Mouse (Mus musculus) liver, embryonic 11.5 days (tissue): ENCODE results near the gene Tnfsf9. TPM values are rescaled to one million over a fixed set of nuclear protein-coding genes. Genes with fewer than 3 reads are reported as not detected.
A peak's percentile ranks its signal among the peaks of the same experiment; 100 is the strongest.

Experiments
- ATAC-seq: fragments of 200-750 bp; cut with Nextera tagmentation; replicated peaks from 2 replicates; pipeline ENCODE4 v1.8.0; 2017; ENCODE audit warnings: moderate number of reproducible peaks, mild to moderate bottlenecking, moderate TSS enrichment, moderate library complexity; ENCODE audit not compliant: low FRiP score
- DNase-seq: peaks from one replicate; pipeline ENCODE4 v3.0.0-alpha.2; 2017; ENCODE audit warnings: low spot score
- H3K27ac ChIP-seq: fragments of 300-500 bp; sonication (generic); 2 replicates; pipeline ENCODE4 v1.5.1; 2014; ENCODE audit warnings: mild to moderate bottlenecking, low read depth, low read length, control low read depth
- H3K27me3 ChIP-seq: fragments of 300-500 bp; sonication (generic); replicated peaks from 2 replicates; pipeline ENCODE4 v1.6.1; 2014; ENCODE audit warnings: low read length, mixed read lengths; ENCODE audit not compliant: control insufficient read depth, insufficient read depth
- H3K36me3 ChIP-seq: fragments of 300-500 bp; sonication (generic); 2 replicates; pipeline ENCODE4 v1.6.1; 2014; ENCODE audit warnings: mild to moderate bottlenecking, low read length, moderate library complexity, mixed read lengths; ENCODE audit not compliant: control insufficient read depth, insufficient read depth
- H3K4me1 ChIP-seq: fragments of 300-500 bp; sonication (generic); replicated peaks from 2 replicates; pipeline ENCODE4 v1.6.1; 2014; ENCODE audit warnings: low read length, mixed read lengths; ENCODE audit not compliant: control insufficient read depth, insufficient read depth
- H3K4me2 ChIP-seq: fragments of 300-500 bp; sonication (generic); 2 replicates; pipeline ENCODE4 v1.6.1; 2014; ENCODE audit warnings: mild to moderate bottlenecking, control low read depth, moderate library complexity
- H3K4me3 ChIP-seq: fragments of 300-500 bp; sonication (generic); 2 replicates; pipeline ENCODE4 v1.5.1; 2014; ENCODE audit warnings: low read depth, low read length, control low read depth
- H3K9ac ChIP-seq: fragments of 300-500 bp; sonication (generic); 2 replicates; pipeline ENCODE4 v1.6.1; 2014; ENCODE audit warnings: low read depth, low read length, control low read depth
- H3K9me3 ChIP-seq: fragments of 300-500 bp; sonication (generic); 2 replicates; pipeline ENCODE4 v1.6.1; 2016; ENCODE audit warnings: low read length, inconsistent platforms, mixed read lengths; ENCODE audit not compliant: control insufficient read depth
- WGBS: fragments of 180-500 bp; shearing (Covaris S2); extraction: QIAGEN DNeasy Blood & Tissue Kit; methylation state at CpG from one replicate; pipeline ENCODE4 v1.1.7; 2014; 5-methylcytosine and 5-hydroxymethylcytosine counted together
- polyA plus RNA-seq: library from polyadenylated mRNA; unstranded; fragments of >200 nt; fragmentation: Nextera tagmentation; extraction: Ambion mirVana; gene quantifications from 2 replicates; pipeline ENCODE4 v1.2.1, GENCODE M21; 2014

The Tnfsf9 gene
- polyA plus RNA-seq, 1 experiment from 2014 or later = 5.4 TPM

GRCm38 (mm10) chr17:57063031-57063430, 42.1 kb upstream of the Tnfsf9 start:
- no peak overlapping the region for H3K9ac ChIP-seq
- peaks cover 39% of the 10 kb centered on the region for H3K27me3 ChIP-seq
- ATAC-seq = no peak
- peaks cover 26% of the 10 kb centered on the region for H3K4me1 ChIP-seq
- WGBS = 22% methylated on average over 8 of the region's 8 CpGs
- no peak overlapping the region for H3K27ac ChIP-seq
- no peak for DNase-seq
- no peaks in the 10 kb centered on the region for H3K9me3 ChIP-seq
- no peaks in the 10 kb centered on the region for H3K36me3 ChIP-seq
- H3K4me2 ChIP-seq = peak overlapping the region; percentile 16; the same call in 1 of the 2 replicates
- no peak overlapping the region for H3K4me3 ChIP-seq

GRCm38 (mm10) chr17:57066908-57067307, 38.2 kb upstream of the Tnfsf9 start:
- Histone ChIP-seq H3K4me3 (no peak overlapping the region), H3K36me3 (no peaks in the 10 kb centered on the region), H3K27me3 (peaks cover 23% of the 10 kb centered on the region), H3K4me1 (peaks cover 8% of the 10 kb centered on the region), H3K9ac (no peak overlapping the region), H3K4me2 (no peak overlapping the region), H3K9me3 (no peaks in the 10 kb centered on the region), H3K27ac (no peak overlapping the region)
- 35% methylated on average over 5 of the region's 5 CpGs for WGBS
- no peak for DNase-seq
- peak; percentile 32; the same call in 1 of the 2 replicates for ATAC-seq

GRCm38 (mm10) chr17:57070272-57070671, 34.9 kb upstream of the Tnfsf9 start:
- WGBS = 16% methylated on average over 9 of the region's 9 CpGs
- DNase-seq = no peak
- Histone ChIP-seq H3K9me3 (no peaks in the 10 kb centered on the region), H3K4me1 (no peaks in the 10 kb centered on the region; the same call in 1 of the 2 replicates), H3K27ac (no peak overlapping the region), H3K36me3 (no peaks in the 10 kb centered on the region), H3K9ac (no peak overlapping the region), H3K27me3 (no peaks in the 10 kb centered on the region), H3K4me2 (peak overlapping the region; percentile 18; the same call in 1 of the 2 replicates), H3K4me3 (no peak overlapping the region)
- no peak for ATAC-seq

- Histone ChIP-seq H3K9me3 (no peaks in the 10 kb centered on the region), H3K4me2 (peak overlapping the region; percentile 22; the same call in 1 of the 2 replicates), H3K27me3 (no peaks in the 10 kb centered on the region), H3K4me3 (no peak overlapping the region), H3K27ac (no peak overlapping the region), H3K36me3 (no peaks in the 10 kb centered on the region), H3K4me1 (no peaks in the 10 kb centered on the region; the same call in 1 of the 2 replicates), H3K9ac (no peak overlapping the region)
- DNase-seq (no peak), ATAC-seq (no peak; the same call in 1 of the 2 replicates)
- 12% methylated on average over 11 of the region's 11 CpGs for WGBS
These were observed 34.4 kb upstream of the Tnfsf9 start for GRCm38 (mm10) chr17:57070699-57071098.

GRCm38 (mm10) chr17:57076916-57077315, 28.2 kb upstream of the Tnfsf9 start:
- peaks cover 6% of the 10 kb centered on the region; the same call in 1 of the 2 replicates for H3K4me1 ChIP-seq
- DNase-seq (no peak), ATAC-seq (no peak)
- H3K9ac ChIP-seq = no peak overlapping the region
- no peaks in the 10 kb centered on the region for H3K36me3 ChIP-seq
- no peak overlapping the region for H3K4me2 ChIP-seq
- 54% methylated on average over 3 of the region's 3 CpGs for WGBS
- no peaks in the 10 kb centered on the region for H3K9me3 ChIP-seq
- no peak overlapping the region for H3K4me3 ChIP-seq
- no peaks in the 10 kb centered on the region for H3K27me3 ChIP-seq
- H3K27ac ChIP-seq = no peak overlapping the region

- Histone ChIP-seq H3K36me3 (no peaks in the 10 kb centered on the region), H3K4me1 (peaks cover 6% of the 10 kb centered on the region; the same call in 1 of the 2 replicates), H3K9me3 (no peaks in the 10 kb centered on the region), H3K9ac (0 out of 2 replicates have a peak within 1 kb of the TSS, but pooled peaks have one; percentile 1), H3K27ac (no peak within 1 kb of the TSS), H3K4me2 (peak within 1 kb of the TSS; percentile 26), H3K4me3 (no peak within 1 kb of the TSS), H3K27me3 (no peaks in the 10 kb centered on the region)
- ATAC-seq = peak; percentile 38
- 25% methylated on average over 6 of the region's 6 CpGs for WGBS
- DNase-seq = no peak
These were observed 26.8 kb upstream of the Tnfsf9 start, which contains the start of gene Dennd1c for GRCm38 (mm10) chr17:57078336-57078735. Dennd1c (minus strand) TSS chr17:57078514.

- no peaks in the 10 kb centered on the region for H3K27me3 ChIP-seq
- DNase-seq = no peak
- H3K4me2 ChIP-seq = no peak overlapping the region
- no peaks in the 10 kb centered on the region for H3K9me3 ChIP-seq
- no peak overlapping the region for H3K9ac ChIP-seq
- H3K27ac ChIP-seq = no peak overlapping the region
- 65% methylated on average over 3 of the region's 3 CpGs for WGBS
- ATAC-seq = no peak
- H3K4me3 ChIP-seq = no peak overlapping the region
- peaks cover 6% of the 10 kb centered on the region; the same call in 1 of the 2 replicates for H3K4me1 ChIP-seq
- H3K36me3 ChIP-seq = no peaks in the 10 kb centered on the region
These were observed 25.2 kb upstream of the Tnfsf9 start for GRCm38 (mm10) chr17:57079919-57080318.

- DNase-seq (no peak), ATAC-seq (no peak)
- Histone ChIP-seq H3K4me2 (no peak overlapping the region), H3K27ac (no peak overlapping the region), H3K27me3 (0 out of 2 replicates have a peak, but pooled peaks cover 3% of the 10 kb centered on the region), H3K4me1 (peaks cover 6% of the 10 kb centered on the region; the same call in 1 of the 2 replicates), H3K4me3 (no peak overlapping the region), H3K9ac (no peak overlapping the region), H3K9me3 (no peaks in the 10 kb centered on the region), H3K36me3 (no peaks in the 10 kb centered on the region)
- 90% methylated on average over 31 of the region's 31 CpGs for WGBS
These were observed 23.8 kb upstream of the Tnfsf9 start for GRCm38 (mm10) chr17:57081234-57081842.

- no peak overlapping the region for H3K27ac ChIP-seq
- ATAC-seq (no peak), DNase-seq (no peak)
- no peaks in the 10 kb centered on the region for H3K36me3 ChIP-seq
- H3K4me3 ChIP-seq = no peak overlapping the region
- WGBS = 83% methylated on average over 5 of the region's 5 CpGs
- no peaks in the 10 kb centered on the region for H3K9me3 ChIP-seq
- no peak overlapping the region for H3K4me2 ChIP-seq
- H3K9ac ChIP-seq = no peak overlapping the region
- peaks cover 12% of the 10 kb centered on the region for H3K27me3 ChIP-seq
- peaks cover 8% of the 10 kb centered on the region for H3K4me1 ChIP-seq
These were observed 22.6 kb upstream of the Tnfsf9 start for GRCm38 (mm10) chr17:57082481-57082880.
